Mouse (Mus musculus) cerebellum, adult (tissue): ENCODE measurements at regions not wholly inside any gene's neighbourhood (a gene's known extent, or its start where the extent isn't known, plus 50 kb on each side); places are given as distances from the start of the nearest gene placed in this dataset.

Experiments
- ATAC-seq: cut with Nextera tagmentation; 2 replicates; pipeline ENCODE4 v1.9.2; 2017; ENCODE audit warnings: mild to moderate bottlenecking, moderate library complexity, mixed read lengths; ENCODE audit not compliant: insufficient number of reproducible peaks, low FRiP score, low TSS enrichment

- ATAC-seq, result no peak
Measured at GRCm38 (mm10) chr5:47322511-47323167, 660.3 kb upstream of the Slit2 start.

GRCm38 (mm10) chr5:47334299-47334698 is 648.6 kb upstream of the Slit2 start:
- ATAC-seq, result no peak

GRCm38 (mm10) chr5:47336511-47336910 is 646.4 kb upstream of the Slit2 start:
- ATAC-seq, result no peak

- ATAC-seq, result no peak
Measured at GRCm38 (mm10) chr5:47339807-47340206, 643.1 kb upstream of the Slit2 start.

GRCm38 (mm10) chr5:47370184-47370583 is 612.8 kb upstream of the Slit2 start:
- no peak for ATAC-seq

GRCm38 (mm10) chr5:47385930-47386329 is 597.0 kb upstream of the Slit2 start:
- no peak for ATAC-seq

GRCm38 (mm10) chr5:47386750-47387149 is 596.2 kb upstream of the Slit2 start:
- ATAC-seq, result no peak

- ATAC-seq, result no peak
Measured at GRCm38 (mm10) chr5:47390735-47391134, 592.2 kb upstream of the Slit2 start.

- no peak for ATAC-seq
Measured at GRCm38 (mm10) chr5:47396874-47397273, 586.1 kb upstream of the Slit2 start.

GRCm38 (mm10) chr5:47421916-47422315 is 561.0 kb upstream of the Slit2 start:
- ATAC-seq, result no peak

GRCm38 (mm10) chr5:47426040-47426439 is 556.9 kb upstream of the Slit2 start:
- ATAC-seq, result no peak

GRCm38 (mm10) chr5:47426467-47426866 is 556.5 kb upstream of the Slit2 start:
- ATAC-seq, result no peak

- no peak for ATAC-seq
Measured at GRCm38 (mm10) chr5:47429217-47430172, 553.4 kb upstream of the Slit2 start.

GRCm38 (mm10) chr5:47431599-47432328 is 551.2 kb upstream of the Slit2 start:
- ATAC-seq, result no peak

- ATAC-seq, result no peak
Measured at GRCm38 (mm10) chr5:47436455-47436854, 546.5 kb upstream of the Slit2 start.

- no peak for ATAC-seq
Measured at GRCm38 (mm10) chr5:47446305-47447028, 536.5 kb upstream of the Slit2 start.

- no peak for ATAC-seq
Measured at GRCm38 (mm10) chr5:47464848-47465247, 518.1 kb upstream of the Slit2 start.

- ATAC-seq, result no peak
Measured at GRCm38 (mm10) chr5:47469394-47469793, 513.5 kb upstream of the Slit2 start.

GRCm38 (mm10) chr5:47472027-47472825 is 510.7 kb upstream of the Slit2 start:
- ATAC-seq, result no peak
